In genomic region chr4:137388983-137389382, GRCm38 (mm10) we compare ENCODE assay signal across 9 mouse cellular contexts. TPM values are rescaled to one million over a fixed set of nuclear protein-coding genes. Genes with fewer than 3 reads are reported as not detected.
DNase-seq lines count a peak whose midpoint lies in the region; ATAC-seq and TF ChIP-seq lines count a peak whose summit lies in the region.
"Had no signal": no experiment of that assay in that cellular context is flagged by ENCODE, and none has a peak within 500 bp of the region (broad histone marks: within the 10 kb centered on the region; RNA-seq: fewer than 3 reads in every experiment).

No protein-coding gene starts in this region.

- ATAC-seq in embryonic facial prominence, embryonic 11.5 days (replicated peaks; ENCODE audit: insufficient number of reproducible peaks, low FRiP score, low TSS enrichment, low read depth) = no peak
- peak; percentile 6 for ATAC-seq in inflammation-experienced regulatory T-cells, adult 6 months
- peak; percentile 72 for ATAC-seq in liver, postnatal 0 days
- no peak for ATAC-seq in stomach, embryonic 15.5 days (ENCODE audit: insufficient read depth, low FRiP score, low read depth)

- peak overlapping the region; percentile 56 for H3K4me2 ChIP-seq in embryonic facial prominence, embryonic 11.5 days (ENCODE audit: low read depth, low read length)
- H3K4me2 ChIP-seq in liver, postnatal 0 days (ENCODE audit: low read depth, low read length) = peak overlapping the region; percentile 78
- H3K4me2 ChIP-seq in stomach, embryonic 15.5 days = peak overlapping the region; percentile 78

- intact Hi-C loops in heart, postnatal 25 days (cut with DNase I) = no loop called here

- peak overlapping the region; percentile 76 for H3K4me3 ChIP-seq in embryonic facial prominence, embryonic 11.5 days (ENCODE audit: low read depth, low read length)
- H3K4me3 ChIP-seq in liver, postnatal 0 days (ENCODE audit: low read depth, low read length) = peak overlapping the region; percentile 85
- peak overlapping the region; percentile 84 for H3K4me3 ChIP-seq in stomach, embryonic 15.5 days (replicated peaks)

- WGBS in embryonic facial prominence, embryonic 11.5 days = 49% methylated on average over 6 of the region's 6 CpGs
- 27% methylated on average over 6 of the region's 6 CpGs for WGBS in liver, postnatal 0 days (ENCODE audit: insufficient replicate concordance)
- 46% methylated on average over 6 of the region's 6 CpGs for WGBS in stomach, embryonic 15.5 days

- DNase-seq in heart, adult 11 months = peak; percentile 93
- DNase-seq in heart, postnatal 25 days (ENCODE audit: low spot score) = no peak
- no peak for DNase-seq in embryonic facial prominence, embryonic 11.5 days (ENCODE audit: low spot score)
- DNase-seq in liver, postnatal 0 days = no peak
- DNase-seq in urinary bladder, adult 2 months (ENCODE audit: low spot score) = no peak
- DNase-seq in right cerebral cortex, postnatal 4 days = no peak

- no peaks in the 10 kb centered on the region for H3K4me1 ChIP-seq in embryonic facial prominence, embryonic 11.5 days (ENCODE audit: control insufficient read depth, insufficient read depth, low read length)
- H3K4me1 ChIP-seq in liver, postnatal 0 days (ENCODE audit: insufficient read depth) = peaks cover 12% of the 10 kb centered on the region
- peaks cover 7% of the 10 kb centered on the region; the same call in 1 of the 2 replicates for H3K4me1 ChIP-seq in stomach, embryonic 15.5 days

- no peaks in the 10 kb centered on the region for H3K36me3 ChIP-seq in embryonic facial prominence, embryonic 11.5 days (replicated peaks; ENCODE audit: control insufficient read depth, insufficient read depth, low read depth, low read length)
- H3K36me3 ChIP-seq in liver, postnatal 0 days (replicated peaks; ENCODE audit: insufficient read depth, low read length) = no peaks in the 10 kb centered on the region
- H3K36me3 ChIP-seq in stomach, embryonic 15.5 days = no peaks in the 10 kb centered on the region

- H3K27ac ChIP-seq in embryonic facial prominence, embryonic 11.5 days (replicated peaks; ENCODE audit: low read depth, low read length) = no peak overlapping the region
- H3K27ac ChIP-seq in liver, postnatal 0 days (ENCODE audit: low read depth) = peak overlapping the region; percentile 99
- H3K27ac ChIP-seq in stomach, embryonic 15.5 days = peak overlapping the region; percentile 97; the same call in 1 of the 2 replicates

- H3K9ac ChIP-seq in embryonic facial prominence, embryonic 11.5 days (replicated peaks; ENCODE audit: low read length) = peak overlapping the region; percentile 84
- peak overlapping the region; percentile 74 for H3K9ac ChIP-seq in liver, postnatal 0 days (replicated peaks)
- H3K9ac ChIP-seq in stomach, embryonic 15.5 days = no peak overlapping the region

- H3K27me3 ChIP-seq in embryonic facial prominence, embryonic 11.5 days (ENCODE audit: control insufficient read depth, insufficient read depth, low read length) = no peaks in the 10 kb centered on the region
- no peaks in the 10 kb centered on the region for H3K27me3 ChIP-seq in liver, postnatal 0 days (ENCODE audit: insufficient read depth, low read length)
- no peaks in the 10 kb centered on the region for H3K27me3 ChIP-seq in stomach, embryonic 15.5 days (replicated peaks)

- no peaks in the 10 kb centered on the region for H3K9me3 ChIP-seq in embryonic facial prominence, embryonic 11.5 days (replicated peaks; ENCODE audit: control insufficient read depth, low read length)
- H3K9me3 ChIP-seq in liver, postnatal 0 days (ENCODE audit: low read length) = 0 out of 2 replicates have a peak, but pooled peaks cover 2% of the 10 kb centered on the region
- H3K9me3 ChIP-seq in stomach, embryonic 15.5 days = no peaks in the 10 kb centered on the region

- no peak for TF ChIP-seq CTCF in liver, postnatal 0 days (IDR thresholded peaks at IDR 0.05; ENCODE audit: low read depth)

- no peak for TF ChIP-seq EP300 in liver, postnatal 0 days (IDR thresholded peaks at IDR 0.05; ENCODE audit: low read depth)

RNA-seq across cellular contexts. Expression of gene Cela3a, which starts 20.6 kb away (rescaled TPM):
- not detected for total RNA-seq in heart, postnatal 25 days (2021)
- not detected in 2 replicates for polyA plus RNA-seq in embryonic facial prominence, embryonic 11.5 days (2014; fragmentation: Nextera tagmentation; extraction: Ambion mirVana)
- polyA plus RNA-seq in inflammation-experienced regulatory T-cells, adult 6 months (2017; shearing (Covaris generic)) = not detected
- polyA plus RNA-seq in liver, postnatal 0 days (2015; fragmentation: Nextera tagmentation; extraction: Ambion mirVana) = not detected in 2 replicates
- 0.26 and 0.36 TPM in 2 replicates for polyA plus RNA-seq in stomach, embryonic 15.5 days (2015; fragmentation: Nextera tagmentation; extraction: Ambion mirVana)
- polyA plus RNA-seq in urinary bladder, adult 2 months (2012; rRNA removed) = not detected in 2 replicates
- total RNA-seq: adrenal gland, adult 18-20 months had no signal

RNA-seq across cellular contexts. Expression of gene Cdc42, which starts 31.5 kb away (rescaled TPM):
- 100 to 1,000 TPM; 153 to 169 TPM for total RNA-seq in heart, postnatal 25 days (2021)
- polyA plus RNA-seq in embryonic facial prominence, embryonic 11.5 days (2014; fragmentation: Nextera tagmentation; extraction: Ambion mirVana) = 772 and 781 TPM in 2 replicates
- 1,000 to 10,000 TPM in 1 of 3 experiments, 100 to 1,000 TPM in 2; 615 to 1,059 (median 624) TPM for polyA plus RNA-seq in inflammation-experienced regulatory T-cells, adult 6 months (2017; shearing (Covaris generic))
- 216 and 227 TPM in 2 replicates for polyA plus RNA-seq in liver, postnatal 0 days (2015; fragmentation: Nextera tagmentation; extraction: Ambion mirVana)
- polyA plus RNA-seq in stomach, embryonic 15.5 days (2015; fragmentation: Nextera tagmentation; extraction: Ambion mirVana) = 670 and 699 TPM in 2 replicates
- polyA plus RNA-seq in urinary bladder, adult 2 months (2012; rRNA removed) = 326 and 339 TPM in 2 replicates

RNA-seq across cellular contexts. Expression of gene Cela3b, which starts 41.4 kb away (rescaled TPM):
- not detected for total RNA-seq in heart, postnatal 25 days (2021)
- polyA plus RNA-seq in embryonic facial prominence, embryonic 11.5 days (2014; fragmentation: Nextera tagmentation; extraction: Ambion mirVana) = not detected in 2 replicates
- polyA plus RNA-seq in inflammation-experienced regulatory T-cells, adult 6 months (2017; shearing (Covaris generic)) = not detected
- polyA plus RNA-seq in liver, postnatal 0 days (2015; fragmentation: Nextera tagmentation; extraction: Ambion mirVana) = 0.42 and 6.5 TPM in 2 replicates
- polyA plus RNA-seq in stomach, embryonic 15.5 days (2015; fragmentation: Nextera tagmentation; extraction: Ambion mirVana) = 232 and 273 TPM in 2 replicates
- polyA plus RNA-seq in urinary bladder, adult 2 months (2012; rRNA removed) = 0.34 TPM in 1 of 2 replicates, not detected in the other
- total RNA-seq: adrenal gland, adult 18-20 months had no signal

Comparison
In these comparisons a context has a peak if more than half of its experiments do, and no peak if none do; other contexts are left out.
1. ATAC-seq: peak in inflammation-experienced regulatory T-cells, adult 6 months (single experiment) and liver, postnatal 0 days (single experiment); none in embryonic facial prominence, embryonic 11.5 days (single experiment) and stomach, embryonic 15.5 days (single experiment).
2. RNA of gene Cela3b, which starts 41.4 kb away (polyA plus RNA-seq): 232 to 273 TPM in stomach, embryonic 15.5 days; 0.42 to 6.5 TPM in liver, postnatal 0 days, 0.34 TPM in urinary bladder, adult 2 months, not detected in embryonic facial prominence, embryonic 11.5 days and not detected in inflammation-experienced regulatory T-cells, adult 6 months; every median in the first group is over 10 times any median in the second.
3. Peak in every context shown above with its lines, with median percentiles within 50 percentile points of each other: H3K4me2 ChIP-seq and H3K4me3 ChIP-seq.